Mouse (Mus musculus): ENCODE measurements around the gene Fgfr3.

- TF ChIP-seq USF1 (IDR thresholded peaks at IDR 0.05; ENCODE audit: low read depth) (no peak), POLR2A (IDR thresholded peaks at IDR 0.05; ENCODE audit: insufficient read length, low read depth) (no peak), SRF (IDR thresholded peaks at IDR 0.05; ENCODE audit: control insufficient read depth, insufficient read length, low read depth) (no peak), E2F4 (IDR thresholded peaks at IDR 0.05; ENCODE audit: insufficient read depth) (no peak)
Measured at GRCm38 (mm10) chr5:33738341-33738740, 16.9 kb downstream of the Fgfr3 start.

Data from myocyte (in vitro differentiated cells).